Mouse (Mus musculus): Measurements from ENCODE around the gene Gm7971.
"Not testable (repeated sequence)": the region's sequence is repeated elsewhere in the genome, so short reads cannot be mapped to it uniquely, and the experiment has no call there.

The Gm7971 gene

DNA sequence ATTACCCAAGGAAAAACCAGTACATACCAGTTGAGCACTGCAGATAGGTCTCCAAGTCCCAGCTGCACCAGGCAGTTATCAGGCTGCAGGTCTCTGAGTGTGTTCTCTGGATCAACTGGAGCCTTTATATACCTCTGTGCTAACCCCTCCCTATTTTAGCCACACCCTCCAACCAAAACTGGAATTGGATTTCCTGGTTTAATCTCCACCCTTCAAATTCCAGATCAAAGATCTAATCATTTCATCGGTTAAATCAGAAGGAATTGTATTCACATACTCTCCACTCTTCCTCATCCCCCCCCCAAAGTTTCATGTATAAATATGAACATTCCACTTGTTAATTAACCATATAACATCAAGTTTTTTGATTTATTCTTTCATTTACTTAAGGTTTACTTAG, at the start of gene Gm7971:
TSS of gene Gm7971 (minus strand) at position 101 of the 400 bp plus-strand sequence.
- in situ Hi-C loops (cut with MboI) = not testable (repeated sequence)
